Mouse (Mus musculus): Measurements from ENCODE around the gene Hps4.

DNA sequence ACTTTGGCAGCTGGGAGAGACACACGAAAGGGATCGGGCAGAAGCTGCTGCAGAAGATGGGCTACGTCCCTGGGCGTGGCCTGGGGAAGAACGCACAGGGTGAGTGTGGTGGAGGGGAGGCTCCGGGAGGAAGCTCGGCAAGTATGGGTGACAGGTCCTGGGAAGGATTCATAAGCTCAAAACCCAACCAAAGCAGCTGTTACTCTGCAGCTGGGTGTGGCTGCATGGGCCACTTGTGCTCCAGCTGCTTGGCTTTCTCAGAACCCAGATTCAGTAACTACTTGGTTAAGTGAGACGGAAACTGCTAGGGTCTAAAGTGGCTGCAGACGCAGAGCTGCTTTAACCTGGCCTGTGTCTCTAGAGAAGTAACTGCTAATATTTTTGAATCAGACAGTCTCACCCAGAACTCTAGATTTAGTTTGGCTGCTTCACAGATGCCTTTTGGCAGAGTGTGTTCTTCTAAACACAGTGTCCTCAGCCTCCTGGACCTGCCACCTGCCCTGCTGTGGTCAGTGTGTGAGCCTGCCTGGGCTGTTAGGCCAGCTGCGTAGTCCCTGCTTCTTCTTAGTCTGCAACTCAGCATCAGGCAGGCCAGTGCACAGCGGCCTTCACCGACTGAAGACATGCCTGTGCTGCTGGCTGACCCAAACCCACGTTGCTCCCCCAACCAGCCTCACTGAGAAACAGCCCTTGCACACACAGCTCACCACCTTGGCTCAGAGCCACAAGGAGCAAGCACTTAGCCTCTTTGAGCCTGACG, 12.9 kb upstream of the Hps4 start:
- no peak for TF ChIP-seq TAL1 (IDR thresholded peaks at IDR 0.05; ENCODE audit: low read length)
- no peak for TF ChIP-seq GATA1 (IDR thresholded peaks at IDR 0.05; ENCODE audit: low read length)
